Mouse (Mus musculus) megakaryocyte, adult 5-6 weeks (primary cell): Measurements from ENCODE around the gene Tuft1. TPM values are rescaled to one million over a fixed set of nuclear protein-coding genes. Genes with fewer than 3 reads are reported as not detected.

Source experiments
- ATAC-seq: 2 replicates; pipeline ENCODE4 v1.8.0; 2016; ENCODE audit warnings: mild to moderate bottlenecking, inconsistent platforms; ENCODE audit not compliant: poor library complexity, severe bottlenecking
- total RNA-seq, 2 experiments: library from RNA; stranded (forward) in 1 of 2; stranded (reverse) in 1 of 2; fragments of 153-499, 151-499 nt in 1 of 2; fragments of 221-1000, 200-1000 nt in 1 of 2; gene quantifications; 2 replicates each; pipeline versions ENCODE4 v1.2.3 to v1.2.4; 2015 to 2017

The Tuft1 gene
- total RNA-seq, 2 experiments from 2014 or later = 0.80 to 2.1 TPM

DNA sequence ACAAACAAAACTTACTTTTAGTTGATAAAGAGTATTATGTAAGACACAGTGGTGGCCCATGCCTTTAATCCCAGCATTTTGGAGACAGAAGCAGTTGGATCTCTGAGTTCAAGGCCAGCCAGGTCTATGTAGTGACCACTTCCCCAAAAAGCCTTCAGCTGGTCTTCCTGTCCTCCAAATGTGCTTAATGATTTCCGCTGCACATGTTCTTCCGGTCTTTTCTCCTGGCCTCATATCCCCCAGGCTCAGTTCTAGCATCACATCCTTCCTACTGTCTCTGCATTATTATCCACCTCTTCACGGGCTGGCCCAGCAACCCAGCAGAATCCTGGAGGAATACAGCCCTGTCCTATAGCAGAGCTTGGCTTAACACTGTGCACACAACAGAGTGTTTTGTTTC, 49.1 kb downstream of the Tuft1 start:
- ATAC-seq = 0 out of 2 replicates have a peak, but pooled peaks have one; percentile 30

DNA sequence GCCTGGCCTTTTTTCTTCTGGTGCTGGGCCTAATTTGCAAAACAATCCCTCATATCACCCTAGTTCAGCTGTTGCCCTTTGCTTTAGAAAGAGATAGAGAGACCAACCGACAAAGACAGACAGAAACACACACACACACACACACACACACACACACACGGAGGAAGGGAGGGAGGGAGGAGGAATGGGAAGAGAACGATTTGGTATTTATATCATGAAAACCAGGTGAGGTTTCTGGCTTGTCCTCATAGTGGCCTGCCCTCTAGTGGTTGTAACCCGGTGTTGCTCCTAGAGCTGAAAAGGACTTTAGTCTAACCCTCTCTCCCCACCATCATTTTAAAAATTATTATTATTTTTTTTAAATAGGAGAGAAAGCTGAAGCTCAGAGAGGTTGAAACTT, 56.7 kb downstream of the Tuft1 start:
- ATAC-seq = peak; percentile 90

DNA sequence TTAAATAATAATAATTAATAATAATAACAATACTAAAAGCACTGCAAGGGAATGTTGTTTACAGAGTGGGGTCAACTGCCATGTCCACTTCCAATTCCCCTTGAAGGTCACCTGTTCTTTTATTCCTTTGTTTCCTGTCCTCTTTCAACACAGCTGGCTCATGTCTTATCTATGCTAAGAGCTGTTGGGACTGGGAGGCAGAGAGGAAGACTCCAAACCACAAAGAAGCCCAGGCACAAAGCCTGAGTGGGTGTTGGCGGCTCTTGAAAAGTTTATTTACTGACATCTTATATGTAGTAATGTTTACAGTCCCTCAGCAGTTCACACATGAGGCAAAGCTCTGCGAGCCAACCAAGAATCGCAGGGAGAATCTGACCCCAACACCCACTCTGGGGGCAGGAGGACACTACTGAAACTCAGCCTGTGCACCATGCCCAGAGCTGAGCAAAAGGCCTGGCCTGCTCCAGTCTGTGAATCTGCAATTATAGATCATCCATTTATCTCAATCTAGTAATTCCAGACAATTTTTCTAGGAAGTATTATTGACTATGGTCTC, 61.4 kb downstream of the Tuft1 start:
- no peak for ATAC-seq

DNA sequence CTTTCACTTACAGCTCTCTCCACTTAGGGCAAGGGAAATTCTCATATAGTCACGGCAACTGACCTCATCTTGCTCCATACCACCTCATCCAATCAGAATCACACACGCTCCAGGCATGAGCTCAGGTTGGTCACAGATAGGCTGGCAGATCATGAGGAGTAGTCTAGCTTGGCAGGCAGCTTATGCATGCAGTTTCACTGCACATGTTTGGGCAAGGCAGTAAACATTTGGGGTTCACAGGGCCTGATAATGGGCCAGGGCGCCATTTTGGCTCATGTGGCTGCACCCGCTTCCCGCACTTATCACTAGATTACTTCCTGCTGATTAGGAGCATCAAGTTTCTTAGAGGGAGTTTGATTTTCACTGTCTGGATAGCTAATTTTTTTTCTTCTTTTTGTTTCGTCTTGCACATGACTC, 62.8 kb downstream of the Tuft1 start:
- ATAC-seq = no peak

DNA sequence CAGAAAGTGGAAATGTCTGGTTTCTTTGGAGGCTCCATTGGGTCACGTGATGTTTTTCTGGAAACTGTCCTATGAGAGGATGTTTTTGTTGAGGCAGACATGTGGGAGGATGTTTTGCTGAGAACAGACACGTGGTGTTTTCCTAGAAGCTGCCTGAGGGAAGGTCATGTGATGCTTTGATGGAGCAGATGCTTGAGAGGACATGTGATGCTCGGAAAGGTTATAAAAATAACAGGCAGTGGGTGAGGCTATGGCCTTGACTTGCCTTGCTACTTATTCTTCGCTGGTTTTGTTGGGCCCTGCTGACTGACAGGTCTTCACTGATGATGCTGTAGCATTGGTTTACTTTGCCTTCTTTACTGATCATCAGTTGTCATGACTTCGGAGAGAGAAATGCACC, 67.6 kb downstream of the Tuft1 start:
- ATAC-seq = no peak

DNA sequence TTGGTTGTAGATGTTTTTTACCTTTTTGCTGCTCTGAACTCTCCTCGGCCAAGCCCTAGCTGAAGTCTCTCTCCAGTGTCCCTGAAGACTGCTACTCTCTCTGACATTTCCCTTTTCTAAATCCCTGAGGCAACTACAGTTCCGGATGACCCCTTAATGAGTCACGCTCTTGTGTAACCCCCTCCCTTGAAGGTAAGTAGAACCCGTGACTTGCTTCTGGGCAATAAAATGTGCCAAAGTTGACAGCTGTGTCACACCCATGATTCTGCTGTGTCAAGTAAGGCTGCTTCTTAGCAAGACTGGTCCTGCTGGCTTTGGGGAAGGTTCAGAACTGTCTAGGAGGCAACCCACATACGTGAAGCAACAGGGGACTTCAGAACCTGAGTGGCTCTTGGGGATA, 70.7 kb downstream of the Tuft1 start:
- ATAC-seq = peak; percentile 91

DNA sequence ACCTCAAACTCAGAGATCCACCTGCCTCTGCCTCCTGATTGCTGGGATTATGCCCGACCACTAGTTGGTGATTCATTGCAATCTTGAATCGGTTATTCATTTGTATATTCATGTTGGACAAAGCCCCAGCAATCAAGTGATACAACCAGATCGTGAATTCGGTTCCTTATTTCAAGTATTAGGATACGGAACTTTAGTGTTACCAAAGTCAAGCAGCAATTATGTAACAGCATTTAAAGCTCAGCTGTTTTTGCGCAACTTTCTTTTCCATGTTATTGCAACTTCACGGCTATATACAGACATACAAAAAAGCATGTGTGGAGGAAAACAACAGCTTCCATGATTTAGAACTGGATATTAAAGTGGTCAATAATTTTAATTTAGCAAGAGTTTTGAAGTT, 75.7 kb downstream of the Tuft1 start:
- ATAC-seq = peak; percentile 66

DNA sequence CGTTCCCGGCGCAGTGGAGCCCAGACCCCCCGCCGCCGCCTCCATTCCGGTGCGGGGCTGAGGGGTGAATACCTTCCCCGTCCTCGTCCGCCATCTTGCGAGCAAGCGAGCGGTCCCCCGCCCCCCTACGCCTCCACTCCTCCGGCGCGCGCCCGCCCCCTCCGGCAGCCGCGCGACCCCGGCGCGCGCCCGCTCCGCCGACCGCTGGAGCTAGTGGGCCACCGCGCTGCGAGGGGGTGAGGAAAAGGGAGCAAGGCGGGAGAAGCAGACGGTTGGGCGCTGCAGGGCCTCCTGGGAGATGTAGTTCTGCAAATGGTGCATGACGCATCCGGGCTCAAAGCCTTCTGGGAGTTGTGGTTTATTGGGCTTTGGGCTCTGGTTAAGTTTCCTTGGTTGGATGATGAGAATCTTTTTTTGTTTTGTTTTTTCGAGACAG, 76.2 kb downstream of the Tuft1 start, which contains the start of gene Snx27:
TSS of gene Snx27 (minus strand) at position 261 of the 436 bp plus-strand sequence.
- ATAC-seq = peak; percentile 83

DNA sequence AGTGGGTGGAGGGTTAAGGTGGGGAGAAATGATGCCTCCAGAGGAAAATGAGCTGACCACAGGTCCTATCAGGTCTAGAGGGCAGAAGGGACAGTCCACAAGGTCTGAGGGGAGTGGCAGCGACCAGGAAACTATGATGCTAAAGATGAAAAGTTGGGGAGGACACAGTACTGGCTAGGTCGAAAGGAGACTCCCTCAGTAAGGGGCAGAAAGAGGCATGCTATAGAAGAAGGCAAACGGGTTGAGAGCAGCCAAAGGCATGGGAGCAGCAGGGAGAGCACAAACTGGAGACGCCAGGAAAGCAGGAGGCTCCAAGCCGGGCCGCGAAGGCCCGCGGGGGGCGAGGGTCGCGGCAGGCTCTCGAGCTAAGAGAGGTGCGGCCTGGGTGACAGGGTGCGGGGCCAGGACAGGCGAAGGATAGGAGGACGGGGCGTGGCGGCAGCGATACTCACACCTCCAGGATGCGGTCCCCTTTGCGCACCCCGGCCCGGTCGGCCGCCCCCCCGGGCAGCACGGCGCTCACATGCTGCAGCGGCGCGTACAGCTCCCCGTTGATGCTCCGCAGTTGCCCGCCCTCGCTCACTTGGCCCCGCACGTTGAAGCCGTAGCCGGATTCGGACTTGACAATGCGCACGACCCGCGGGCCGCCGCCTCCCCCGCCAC, 76.7 kb downstream of the Tuft1 start:
- ATAC-seq = peak; percentile 48

DNA sequence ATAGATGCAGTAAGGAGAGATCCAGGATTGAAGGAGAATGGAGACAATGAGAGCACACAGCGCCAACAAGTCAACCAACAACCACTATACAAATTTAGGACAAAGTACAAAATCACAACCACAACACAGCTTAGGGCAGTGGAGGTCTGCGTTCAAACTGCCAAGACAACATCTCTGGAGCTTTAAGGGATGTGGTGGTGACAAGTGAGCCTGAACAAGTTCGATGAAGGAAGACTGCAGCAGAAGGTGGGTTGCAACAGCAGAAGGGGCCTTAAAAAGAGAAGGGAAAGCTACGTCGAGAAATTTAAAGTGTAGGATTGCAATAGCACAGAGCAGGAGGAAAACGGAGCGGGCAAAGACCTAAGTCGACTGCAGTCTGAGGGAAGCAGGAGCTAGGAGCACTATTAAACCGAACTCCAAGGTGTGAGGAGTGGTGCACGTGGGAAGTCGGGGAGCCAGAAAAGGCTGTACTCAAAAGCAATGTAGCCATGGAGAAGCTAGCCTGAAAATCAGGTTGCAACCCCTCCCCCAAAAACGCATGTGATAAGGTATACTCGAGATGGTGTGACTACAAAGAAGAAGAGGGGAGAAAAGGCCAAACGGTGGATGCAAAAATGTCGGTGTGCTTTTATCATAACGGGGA, 77.4 kb downstream of the Tuft1 start:
- ATAC-seq = no peak

DNA sequence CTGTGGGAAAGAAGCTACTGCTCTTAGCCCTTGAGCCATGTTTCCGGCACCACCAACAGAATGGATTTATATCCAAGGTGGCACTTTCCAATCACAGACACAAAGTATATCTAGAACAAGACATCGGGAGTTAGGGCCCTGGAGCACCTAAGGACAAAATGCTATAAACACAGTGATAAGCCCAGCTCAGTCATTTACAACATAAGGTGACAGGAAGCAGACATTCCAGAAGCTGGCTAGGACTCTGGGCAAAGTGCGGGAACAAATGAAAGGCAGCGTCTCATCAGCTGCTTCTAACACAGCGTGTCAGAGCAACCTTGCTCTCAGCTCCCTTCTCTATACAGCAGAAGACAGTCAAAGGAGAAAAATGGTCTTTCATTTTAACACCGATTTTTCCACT, 84.2 kb downstream of the Tuft1 start:
- no peak for ATAC-seq

DNA sequence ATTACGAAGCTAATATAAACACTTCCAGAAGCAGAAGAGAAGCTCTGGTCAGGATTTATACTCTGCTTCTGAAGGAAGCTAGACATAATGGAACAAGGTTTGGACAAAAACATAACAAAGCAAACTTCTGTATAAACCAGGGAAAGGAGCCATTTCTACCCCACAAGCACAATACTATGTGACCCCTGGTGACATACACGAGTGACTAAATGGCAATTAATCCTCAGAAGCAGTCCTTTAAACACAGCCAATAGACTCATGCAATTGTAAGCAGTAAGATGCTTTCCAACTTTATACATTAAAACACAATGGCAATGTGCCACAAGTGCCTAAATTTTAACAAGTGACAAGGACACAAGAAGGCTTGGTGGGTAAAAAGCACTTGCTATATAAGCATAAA, 91.4 kb downstream of the Tuft1 start:
- no peak for ATAC-seq

DNA sequence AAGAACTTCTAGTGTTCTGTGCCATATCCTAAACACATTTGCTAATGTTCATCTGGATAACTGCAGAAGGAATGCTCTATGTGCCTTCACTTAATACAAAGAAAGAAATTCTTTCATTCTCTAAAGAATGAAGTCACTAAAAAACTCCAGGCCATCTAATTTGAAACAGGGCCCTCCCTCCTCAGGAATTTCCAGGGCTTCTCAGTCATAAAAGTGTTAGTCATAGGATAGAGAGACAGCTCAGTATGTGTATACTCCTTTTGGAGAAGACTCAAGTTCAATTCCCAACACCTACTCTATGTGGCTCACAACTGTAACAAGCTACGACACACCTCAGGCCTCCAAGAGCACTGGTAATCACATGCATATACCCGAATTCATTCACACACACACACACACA, 93.1 kb downstream of the Tuft1 start:
- no peak for ATAC-seq

DNA sequence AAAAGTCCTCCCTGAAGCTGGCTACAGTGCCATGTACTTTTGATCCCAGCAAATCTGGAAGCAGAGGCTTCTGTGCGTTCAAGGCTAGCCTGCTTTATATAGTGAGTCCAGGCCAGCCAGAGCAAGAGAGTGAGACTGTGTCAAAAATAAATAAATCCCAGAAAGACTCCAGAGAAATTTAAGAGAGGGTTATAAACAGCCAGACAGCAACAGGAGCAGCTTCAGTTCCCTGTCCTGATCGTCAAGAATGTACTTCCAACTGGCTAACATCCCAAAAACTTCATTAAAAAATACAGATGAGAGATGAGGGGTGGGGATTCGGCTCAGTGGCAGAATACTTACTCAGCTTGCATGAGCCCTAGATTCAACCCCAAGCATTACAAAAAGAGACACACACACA, 93.5 kb downstream of the Tuft1 start:
- ATAC-seq = no peak

DNA sequence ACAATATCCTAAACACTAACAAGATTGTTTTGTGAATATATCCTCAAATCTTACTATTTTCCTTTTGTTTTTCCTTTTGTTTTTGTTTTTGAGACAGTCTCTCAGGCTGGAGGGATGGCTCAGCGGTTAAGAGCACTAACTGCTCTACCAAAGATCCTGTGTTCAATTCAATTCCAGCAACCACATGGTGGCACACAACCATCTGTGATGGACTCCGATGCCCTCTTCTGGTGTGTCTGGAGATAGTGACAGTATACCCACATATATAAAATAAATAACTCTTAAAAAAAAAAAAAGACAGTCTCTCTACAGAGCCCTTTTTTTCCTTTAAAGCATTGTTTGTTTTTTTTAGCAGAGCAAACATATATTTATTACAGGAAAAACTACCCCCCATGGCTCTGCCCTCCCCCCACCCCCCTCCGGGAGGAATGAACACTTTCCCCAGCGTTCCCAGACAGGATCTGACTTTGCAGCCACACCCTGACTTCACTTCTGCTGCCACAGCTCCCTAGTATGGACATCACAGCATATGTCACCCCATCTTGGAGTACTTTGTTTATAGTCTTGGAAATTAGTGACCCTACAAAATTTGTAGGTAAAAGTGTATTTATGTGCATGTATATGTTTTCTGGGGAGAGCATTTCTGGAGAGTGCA, 94.2 kb downstream of the Tuft1 start:
- ATAC-seq = no peak

DNA sequence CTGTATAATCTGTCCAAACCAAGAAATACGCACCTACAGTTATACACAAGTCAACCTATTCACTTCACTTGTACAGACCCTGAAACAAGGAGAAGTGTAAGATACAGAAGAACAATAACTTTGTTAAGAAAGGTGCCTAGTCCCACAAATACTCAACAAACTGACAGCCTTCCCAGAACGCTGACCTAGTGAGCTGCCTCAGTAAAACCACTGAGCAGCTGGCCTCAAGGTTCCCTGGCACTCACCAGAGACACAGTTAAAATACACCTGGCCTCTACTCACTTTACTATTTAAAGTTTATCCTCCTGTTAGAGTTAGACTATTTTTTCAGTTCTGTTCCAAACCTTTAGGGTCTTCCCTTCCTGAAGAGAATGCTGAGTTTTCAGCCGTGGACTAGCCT, 95.5 kb downstream of the Tuft1 start:
- ATAC-seq = no peak

Other genes with a start within 250 kb of the Tuft1 start
- gene Tdrkh, start 245.6 kb downstream of the Tuft1 start, total RNA-seq (2015) = 2.2 and 4.8 TPM in 2 replicates
- 1.1 and 4.3 TPM in 2 replicates for gene Tdrkh, start 245.6 kb downstream of the Tuft1 start, total RNA-seq (2017)
- gene Mrpl9, start 215.6 kb downstream of the Tuft1 start, total RNA-seq (2015) = 30.7 and 34.2 TPM in 2 replicates
- gene Mrpl9, start 215.6 kb downstream of the Tuft1 start, total RNA-seq (2017) = 41.8 and 44.3 TPM in 2 replicates
- not detected in 2 replicates for gene Oaz3, start 215.0 kb downstream of the Tuft1 start, total RNA-seq (2015)
- gene Oaz3, start 215.0 kb downstream of the Tuft1 start, total RNA-seq (2017) = not detected in 2 replicates
- gene Celf3, start 180.6 kb downstream of the Tuft1 start, total RNA-seq (2015) = not detected in 2 replicates
- not detected in 2 replicates for gene Celf3, start 180.6 kb downstream of the Tuft1 start, total RNA-seq (2017)
- 1.1 TPM in 1 of 2 replicates, not detected in the other for gene Riiad1, start 178.5 kb downstream of the Tuft1 start, total RNA-seq (2015)
- not detected in 2 replicates for gene Riiad1, start 178.5 kb downstream of the Tuft1 start, total RNA-seq (2017)
- 31.3 and 35.9 TPM in 2 replicates for gene Snx27, start 76.2 kb downstream of the Tuft1 start, total RNA-seq (2015)
- 33.8 and 39.8 TPM in 2 replicates for gene Snx27, start 76.2 kb downstream of the Tuft1 start, total RNA-seq (2017)
- gene Gm10972, start 15.8 kb downstream of the Tuft1 start, total RNA-seq (2015) = not detected in 2 replicates
- gene Gm10972, start 15.8 kb downstream of the Tuft1 start, total RNA-seq (2017) = not detected in 2 replicates
- not detected in 2 replicates for gene Selenbp2, start 34.7 kb upstream of the Tuft1 start, total RNA-seq (2015)
- not detected in 2 replicates for gene Selenbp2, start 34.7 kb upstream of the Tuft1 start, total RNA-seq (2017)
- gene Cgn, start 127.6 kb upstream of the Tuft1 start, total RNA-seq (2015) = not detected in 2 replicates
- gene Cgn, start 127.6 kb upstream of the Tuft1 start, total RNA-seq (2017) = not detected in 2 replicates
- 28.8 and 41.8 TPM in 2 replicates for gene Pogz, start 178.7 kb upstream of the Tuft1 start, total RNA-seq (2015)
- gene Pogz, start 178.7 kb upstream of the Tuft1 start, total RNA-seq (2017) = 12.1 and 14.4 TPM in 2 replicates
- 344 and 379 TPM in 2 replicates for gene Psmb4, start 228.1 kb upstream of the Tuft1 start, total RNA-seq (2015)
- gene Psmb4, start 228.1 kb upstream of the Tuft1 start, total RNA-seq (2017) = 179 and 223 TPM in 2 replicates